18 mouse cellular contexts compared by ENCODE assay signal in genomic region chr7:101095560-101095959, GRCm38 (mm10). TPM values are rescaled to one million over a fixed set of nuclear protein-coding genes. Genes with fewer than 3 reads are reported as not detected.
A peak's percentile ranks its signal among the peaks of the same experiment; 100 is the strongest.
DNase-seq lines count a peak whose midpoint lies in the region; ATAC-seq and TF ChIP-seq lines count a peak whose summit lies in the region.
"Had no signal": no experiment of that assay in that cellular context is flagged by ENCODE, and none has a peak within 500 bp of the region (broad histone marks: within the 10 kb centered on the region; RNA-seq: fewer than 3 reads in every experiment).

No protein-coding gene starts in this region.

- TF ChIP-seq CTCF in lung, postnatal 0 days (IDR thresholded peaks at IDR 0.05) = no peak

- H3K27me3 ChIP-seq in forebrain, embryonic 11.5 days (ENCODE audit: control insufficient read depth, insufficient read depth, low read length) = no peaks in the 10 kb centered on the region
- no peaks in the 10 kb centered on the region for H3K27me3 ChIP-seq in forebrain, embryonic 15.5 days
- H3K27me3 ChIP-seq in lung, postnatal 0 days (replicated peaks; ENCODE audit: insufficient read depth, low read length) = no peaks in the 10 kb centered on the region
- H3K27me3 ChIP-seq in kidney, embryonic 14.5 days (ENCODE audit: control insufficient read depth, insufficient read depth, low read length) = no peaks in the 10 kb centered on the region
- H3K27me3 ChIP-seq: limb, embryonic 13.5 days; midbrain, embryonic 13.5 days; stomach, embryonic 15.5 days had no signal

- no peaks in the 10 kb centered on the region for H3K4me1 ChIP-seq in forebrain, embryonic 11.5 days (replicated peaks; ENCODE audit: control insufficient read depth, insufficient read depth, low read length)
- peaks cover 15% of the 10 kb centered on the region; the same call in 1 of the 2 replicates for H3K4me1 ChIP-seq in forebrain, embryonic 15.5 days
- peaks cover 5% of the 10 kb centered on the region; the same call in 1 of the 2 replicates for H3K4me1 ChIP-seq in lung, postnatal 0 days (ENCODE audit: insufficient read depth, low read depth, low read length)
- H3K4me1 ChIP-seq in kidney, embryonic 14.5 days (ENCODE audit: control insufficient read depth, insufficient read depth, low read length) = no peaks in the 10 kb centered on the region
- H3K4me1 ChIP-seq: midbrain, embryonic 13.5 days; stomach, embryonic 15.5 days had no signal

- no peak overlapping the region for H3K9ac ChIP-seq in forebrain, embryonic 11.5 days (ENCODE audit: low read length)
- no peak overlapping the region for H3K9ac ChIP-seq in forebrain, embryonic 15.5 days (replicated peaks)
- no peak overlapping the region for H3K9ac ChIP-seq in lung, postnatal 0 days (replicated peaks; ENCODE audit: low read depth)
- H3K9ac ChIP-seq in kidney, embryonic 14.5 days (ENCODE audit: low read depth, low read length) = no peak overlapping the region
- H3K9ac ChIP-seq: limb, embryonic 13.5 days; liver, postnatal 0 days; midbrain, embryonic 13.5 days; stomach, embryonic 15.5 days had no signal

- H3K27ac ChIP-seq in forebrain, embryonic 11.5 days (ENCODE audit: low read depth, low read length) = no peak overlapping the region
- no peak overlapping the region for H3K27ac ChIP-seq in forebrain, embryonic 15.5 days (replicated peaks)
- H3K27ac ChIP-seq in lung, postnatal 0 days (ENCODE audit: low read length) = no peak overlapping the region
- H3K27ac ChIP-seq in kidney, embryonic 14.5 days (ENCODE audit: low read depth, low read length) = no peak overlapping the region
- H3K27ac ChIP-seq: limb, embryonic 13.5 days; midbrain, embryonic 13.5 days; stomach, embryonic 15.5 days had no signal

- no peak for TF ChIP-seq EP300 in lung, postnatal 0 days (IDR thresholded peaks at IDR 0.05)

- no peaks in the 10 kb centered on the region for H3K36me3 ChIP-seq in forebrain, embryonic 11.5 days (ENCODE audit: control insufficient read depth, insufficient read depth, low read length)
- H3K36me3 ChIP-seq in forebrain, embryonic 15.5 days = no peaks in the 10 kb centered on the region
- no peaks in the 10 kb centered on the region for H3K36me3 ChIP-seq in lung, postnatal 0 days (ENCODE audit: insufficient read depth, low read length)
- no peaks in the 10 kb centered on the region for H3K36me3 ChIP-seq in kidney, embryonic 14.5 days (ENCODE audit: control insufficient read depth, insufficient read depth, low read length)
- H3K36me3 ChIP-seq: limb, embryonic 13.5 days; midbrain, embryonic 13.5 days; stomach, embryonic 15.5 days had no signal

- H3K4me2 ChIP-seq in forebrain, embryonic 11.5 days (ENCODE audit: low read depth, low read length, severe bottlenecking) = no peak overlapping the region
- H3K4me2 ChIP-seq in forebrain, embryonic 15.5 days (replicated peaks) = no peak overlapping the region
- H3K4me2 ChIP-seq in lung, postnatal 0 days (replicated peaks; ENCODE audit: low read depth, low read length) = no peak overlapping the region
- H3K4me2 ChIP-seq in kidney, embryonic 14.5 days (replicated peaks; ENCODE audit: low read depth, low read length) = no peak overlapping the region
- H3K4me2 ChIP-seq: limb, embryonic 13.5 days; midbrain, embryonic 13.5 days; stomach, embryonic 15.5 days had no signal

- ATAC-seq in forebrain, embryonic 11.5 days (replicated peaks; ENCODE audit: low FRiP score) = no peak
- ATAC-seq in forebrain, embryonic 15.5 days (replicated peaks) = no peak
- ATAC-seq in lung, postnatal 0 days = peak; percentile 46
- no peak for ATAC-seq in kidney, embryonic 14.5 days (ENCODE audit: low FRiP score, low TSS enrichment)
- ATAC-seq: intestine, embryonic 16.5 days; liver, postnatal 0 days; midbrain, embryonic 13.5 days had no signal

- WGBS in forebrain, embryonic 11.5 days = 77% methylated on average over 5 of the region's 5 CpGs
- WGBS in forebrain, embryonic 15.5 days = 70% methylated on average over 5 of the region's 5 CpGs
- 63% methylated on average over 5 of the region's 5 CpGs for WGBS in lung, postnatal 0 days
- WGBS in kidney, embryonic 14.5 days = 65% methylated on average over 5 of the region's 5 CpGs

- DNase-seq in forebrain, embryonic 11.5 days (ENCODE audit: low spot score) = peak; percentile 32
- DNase-seq in lung, postnatal 0 days (ENCODE audit: low spot score) = peak; percentile 42
- DNase-seq in lung, postnatal 14 days = no peak
- DNase-seq in B cell, adult 2 months = peak; percentile 47 to 54
- peak; percentile 49 for DNase-seq in lung, postnatal 36 days
- no peak for DNase-seq in gastrocnemius, adult 18-20 months (ENCODE audit: low spot score)
- DNase-seq: adrenal gland, adult 8-10 months; heart, postnatal 4 days; kidney, postnatal 14 days; layer of hippocampus, postnatal 36 days; liver, postnatal 0 days had no signal

- H3K9me3 ChIP-seq in forebrain, embryonic 11.5 days (ENCODE audit: control insufficient read depth, low read length) = no peaks in the 10 kb centered on the region
- no peaks in the 10 kb centered on the region for H3K9me3 ChIP-seq in forebrain, embryonic 15.5 days
- no peaks in the 10 kb centered on the region for H3K9me3 ChIP-seq in lung, postnatal 0 days (ENCODE audit: low read length)
- no peaks in the 10 kb centered on the region for H3K9me3 ChIP-seq in kidney, embryonic 14.5 days (ENCODE audit: control insufficient read depth, low read length)
- H3K9me3 ChIP-seq: midbrain, embryonic 13.5 days; stomach, embryonic 15.5 days had no signal

- H3K4me3 ChIP-seq in forebrain, embryonic 11.5 days (ENCODE audit: low read depth, low read length) = no peak overlapping the region
- H3K4me3 ChIP-seq in forebrain, embryonic 15.5 days = no peak overlapping the region
- H3K4me3 ChIP-seq in lung, postnatal 0 days (ENCODE audit: low read depth, low read length) = no peak overlapping the region
- H3K4me3 ChIP-seq in kidney, embryonic 14.5 days (ENCODE audit: low read length) = no peak overlapping the region
- H3K4me3 ChIP-seq: erythroblast, embryonic 14.5 days; limb, embryonic 13.5 days; midbrain, embryonic 13.5 days; stomach, embryonic 15.5 days had no signal

RNA-seq across cellular contexts. Expression of gene Fchsd2, which starts 2.9 kb away (rescaled TPM):
- 31.0 and 33.2 TPM in 2 replicates for polyA plus RNA-seq in forebrain, embryonic 11.5 days (2014; fragmentation: Nextera tagmentation; extraction: Ambion mirVana)
- 45.2 and 46.2 TPM in 2 replicates for polyA plus RNA-seq in forebrain, embryonic 15.5 days (2015; fragmentation: Nextera tagmentation; extraction: Ambion mirVana)
- polyA plus RNA-seq in lung, postnatal 0 days (2015; fragmentation: Nextera tagmentation; extraction: Ambion mirVana) = 16.0 and 17.7 TPM in 2 replicates
- 20.5 and 35.5 TPM in 2 replicates for polyA plus RNA-seq in kidney, embryonic 14.5 days (2014; fragmentation: Nextera tagmentation; extraction: Ambion mirVana)
- total RNA-seq in gastrocnemius, adult 18-20 months (2021) = 1 to 10 TPM; 5.2 to 6.3 TPM

Comparison
In these comparisons a context has a peak if more than half of its experiments do, and no peak if none do; other contexts are left out.
1. DNase-seq: peak in forebrain, embryonic 11.5 days (single experiment), lung, postnatal 0 days (single experiment), B cell, adult 2 months (2 of 2) and lung, postnatal 36 days (single experiment); none in lung, postnatal 14 days (single experiment) and gastrocnemius, adult 18-20 months (single experiment).